Mouse (Mus musculus): ENCODE measurements around the gene Pcbp4. TPM values are rescaled to one million over a fixed set of nuclear protein-coding genes. Genes with fewer than 3 reads are reported as not detected.
A peak's percentile ranks its signal among the peaks of the same experiment; 100 is the strongest.
"Not testable (repeated sequence)": the region's sequence is repeated elsewhere in the genome, so short reads cannot be mapped to it uniquely, and the experiment has no call there.

The Pcbp4 gene
- total RNA-seq, 2 experiments from 2014 or later: 9.2 TPM; not detected in 1

- no peak for ATAC-seq (replicated peaks; ENCODE audit: low FRiP score, poor library complexity, severe bottlenecking)
Measured at GRCm38 (mm10) chr9:106476002-106476923, 23.2 kb downstream of the Pcbp4 start.

- peak; percentile 95 for ATAC-seq (replicated peaks; ENCODE audit: low FRiP score, poor library complexity, severe bottlenecking)
Measured at GRCm38 (mm10) chr9:106476924-106477484, 23.9 kb downstream of the Pcbp4 start, which contains the start of gene Parp3. TSS of gene Parp3 (minus strand) at chr9:106476949.

GRCm38 (mm10) chr9:106477649-106478048 lies 24.6 kb downstream of the Pcbp4 start:
- ATAC-seq (replicated peaks; ENCODE audit: low FRiP score, poor library complexity, severe bottlenecking): no peak

GRCm38 (mm10) chr9:106478101-106478500 lies 25.0 kb downstream of the Pcbp4 start:
- no peak for ATAC-seq (replicated peaks; ENCODE audit: low FRiP score, poor library complexity, severe bottlenecking)

DNA sequence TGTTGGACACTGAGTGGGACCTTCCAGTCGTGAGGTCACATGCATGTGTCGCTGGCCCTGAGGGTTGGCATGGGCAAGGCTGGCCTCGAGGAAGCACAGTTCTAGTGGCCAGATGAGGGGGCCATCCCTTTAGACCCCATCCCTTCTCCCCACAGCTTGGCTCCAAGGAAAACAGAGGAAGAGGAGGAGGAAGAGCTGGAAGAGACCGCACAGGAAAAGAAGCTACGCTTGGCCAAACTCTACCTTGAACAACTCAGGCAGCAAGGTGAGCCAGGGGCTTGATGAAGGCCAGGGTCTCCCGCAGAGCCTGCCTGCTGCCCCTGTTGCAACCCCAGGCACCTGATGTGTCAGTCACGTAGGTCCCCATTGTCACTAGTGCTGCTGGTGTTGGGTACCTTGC lies 27.4 kb downstream of the Pcbp4 start:
- no peak for ATAC-seq (replicated peaks; ENCODE audit: low FRiP score, poor library complexity, severe bottlenecking)

GRCm38 (mm10) chr9:106481075-106481474 lies 28.0 kb downstream of the Pcbp4 start:
- ATAC-seq (replicated peaks; ENCODE audit: low FRiP score, poor library complexity, severe bottlenecking): no peak

DNA sequence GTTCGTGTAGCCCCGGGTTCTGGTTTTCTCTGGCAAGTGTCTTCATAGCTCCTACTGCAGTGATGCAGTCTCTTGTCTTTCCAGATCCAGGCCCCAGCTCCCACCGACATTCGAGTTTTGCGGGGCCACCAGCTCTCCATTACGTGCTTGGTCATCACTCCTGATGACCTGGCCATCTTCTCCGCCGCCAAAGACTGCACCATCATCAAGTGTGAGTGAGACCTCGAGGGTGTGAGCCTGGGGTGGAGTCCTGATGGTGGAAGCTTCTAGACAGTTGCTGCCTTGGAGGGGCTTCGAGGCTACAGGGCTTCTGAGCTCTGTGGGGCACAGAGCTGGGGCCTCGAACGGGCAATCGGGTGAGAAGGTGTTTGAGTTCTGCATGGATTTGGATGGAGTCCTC lies 28.6 kb downstream of the Pcbp4 start:
- no peak for ATAC-seq (replicated peaks; ENCODE audit: low FRiP score, poor library complexity, severe bottlenecking)

- ATAC-seq (replicated peaks; ENCODE audit: low FRiP score, poor library complexity, severe bottlenecking): no peak
Measured at GRCm38 (mm10) chr9:106482578-106483115, 29.6 kb downstream of the Pcbp4 start.

DNA sequence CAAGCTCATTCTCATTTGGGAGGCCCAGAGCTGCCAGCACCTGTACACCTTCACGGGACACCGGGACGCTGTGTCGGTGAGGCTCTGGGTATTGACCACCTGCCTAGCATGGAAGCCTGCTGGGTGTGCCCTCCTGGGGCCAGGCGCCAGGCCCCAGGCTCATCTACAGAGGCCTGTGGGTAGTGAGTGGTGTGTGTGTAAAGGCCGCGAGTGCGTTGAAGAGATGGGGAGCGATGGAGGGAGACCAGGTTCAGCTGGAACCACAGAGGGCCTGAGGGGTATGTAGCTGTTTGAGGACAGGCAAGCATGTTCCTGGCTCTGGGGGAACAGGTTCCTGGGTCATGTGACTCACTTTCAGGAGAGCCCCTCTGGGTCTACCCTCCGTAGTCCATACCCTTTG lies 30.0 kb downstream of the Pcbp4 start:
- no peak for ATAC-seq (replicated peaks; ENCODE audit: low FRiP score, poor library complexity, severe bottlenecking)

GRCm38 (mm10) chr9:106483606-106484005 lies 30.5 kb downstream of the Pcbp4 start:
- no peak for ATAC-seq (replicated peaks; ENCODE audit: low FRiP score, poor library complexity, severe bottlenecking)

DNA sequence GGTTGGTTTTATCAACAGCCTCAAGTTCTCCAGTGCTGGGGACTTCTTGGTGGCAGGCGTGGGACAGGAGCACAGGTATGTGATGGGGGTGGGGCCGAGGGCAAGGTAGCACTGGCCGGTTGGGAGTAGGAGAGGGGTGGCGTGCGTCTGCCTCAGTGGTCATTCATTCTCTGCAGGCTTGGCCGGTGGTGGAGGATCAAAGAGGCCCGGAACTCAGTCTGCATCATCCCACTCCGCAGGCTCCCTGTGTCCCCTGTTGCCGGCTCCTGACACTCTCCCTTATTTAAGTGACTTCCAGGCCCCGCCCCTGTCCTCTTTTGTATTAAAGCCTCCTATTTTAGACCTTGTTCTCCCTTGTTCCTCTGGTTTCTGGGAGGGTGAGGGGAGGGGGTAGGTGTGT lies 32.0 kb downstream of the Pcbp4 start:
- ATAC-seq (replicated peaks; ENCODE audit: low FRiP score, poor library complexity, severe bottlenecking): no peak

- ATAC-seq (replicated peaks; ENCODE audit: low FRiP score, poor library complexity, severe bottlenecking): not testable (repeated sequence)
Measured at GRCm38 (mm10) chr9:106487602-106488001, 34.5 kb downstream of the Pcbp4 start.

DNA sequence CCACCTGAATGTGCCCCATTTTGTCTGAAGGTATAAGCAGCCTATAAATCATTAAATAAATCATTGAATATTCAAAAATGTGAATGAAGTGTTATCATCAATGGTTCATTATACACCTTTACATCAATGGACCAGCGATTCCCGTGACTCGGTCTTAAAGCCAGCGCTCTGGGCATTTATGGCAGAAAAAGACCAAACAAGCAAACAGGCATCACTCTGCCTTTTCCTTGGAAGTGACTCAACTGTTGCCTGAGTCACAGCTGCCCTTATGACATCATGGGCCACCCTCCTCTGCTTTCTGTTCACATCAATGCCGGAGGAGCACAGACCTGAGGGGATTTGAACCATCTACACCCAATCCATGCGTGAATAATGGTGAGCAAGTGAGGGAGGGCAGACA lies 46.6 kb downstream of the Pcbp4 start, which contains the start of gene Iqcf1:
Gene Iqcf1, plus strand, starts transcription at position 301 of the 400 bp plus-strand sequence.
- no peak for ATAC-seq (replicated peaks; ENCODE audit: low FRiP score, poor library complexity, severe bottlenecking)

DNA sequence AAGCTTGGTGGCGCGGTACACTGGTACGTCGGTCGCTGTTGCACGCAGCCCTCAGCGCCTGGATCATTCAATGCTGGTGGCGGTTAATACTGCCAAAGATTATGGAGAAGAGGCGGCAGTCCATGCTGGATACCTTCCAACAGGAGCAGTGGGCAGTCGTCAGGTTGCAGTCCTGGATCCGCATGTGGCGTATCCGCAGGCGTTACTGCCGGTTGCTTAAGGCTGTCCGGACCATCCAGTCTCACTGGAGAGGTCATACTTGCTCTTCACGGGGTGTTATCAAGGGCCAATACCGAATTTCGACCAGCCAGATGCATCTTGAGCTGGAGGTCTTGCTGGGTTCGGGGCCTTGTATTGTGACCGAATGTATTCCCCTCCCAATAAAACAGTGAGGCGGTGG lies 48.8 kb downstream of the Pcbp4 start:
- ATAC-seq (replicated peaks; ENCODE audit: low FRiP score, poor library complexity, severe bottlenecking): no peak

DNA sequence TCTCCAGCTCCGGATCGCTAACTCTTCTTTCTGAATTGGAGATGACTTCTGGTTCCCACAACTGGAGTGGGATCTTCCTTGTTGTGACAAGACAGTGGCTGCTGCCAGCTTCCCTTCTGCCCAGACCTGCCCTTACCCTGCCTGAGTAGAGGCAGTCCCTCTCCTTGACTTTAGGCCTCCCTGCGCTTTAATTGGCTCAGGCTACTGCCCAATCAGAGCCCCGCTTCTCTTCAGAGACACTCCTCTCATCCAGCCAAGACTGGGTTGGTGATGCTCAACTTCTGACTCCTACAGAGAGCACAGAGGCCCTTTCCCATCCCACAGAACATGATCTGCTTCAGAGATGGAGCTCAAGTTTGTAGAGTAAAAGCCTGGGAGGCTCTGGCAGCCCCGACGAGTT lies 51.2 kb downstream of the Pcbp4 start:
- no peak for ATAC-seq (replicated peaks; ENCODE audit: low FRiP score, poor library complexity, severe bottlenecking)

- no peak for ATAC-seq (replicated peaks; ENCODE audit: low FRiP score, poor library complexity, severe bottlenecking)
Measured at GRCm38 (mm10) chr9:106509356-106509755, 56.3 kb downstream of the Pcbp4 start.

DNA sequence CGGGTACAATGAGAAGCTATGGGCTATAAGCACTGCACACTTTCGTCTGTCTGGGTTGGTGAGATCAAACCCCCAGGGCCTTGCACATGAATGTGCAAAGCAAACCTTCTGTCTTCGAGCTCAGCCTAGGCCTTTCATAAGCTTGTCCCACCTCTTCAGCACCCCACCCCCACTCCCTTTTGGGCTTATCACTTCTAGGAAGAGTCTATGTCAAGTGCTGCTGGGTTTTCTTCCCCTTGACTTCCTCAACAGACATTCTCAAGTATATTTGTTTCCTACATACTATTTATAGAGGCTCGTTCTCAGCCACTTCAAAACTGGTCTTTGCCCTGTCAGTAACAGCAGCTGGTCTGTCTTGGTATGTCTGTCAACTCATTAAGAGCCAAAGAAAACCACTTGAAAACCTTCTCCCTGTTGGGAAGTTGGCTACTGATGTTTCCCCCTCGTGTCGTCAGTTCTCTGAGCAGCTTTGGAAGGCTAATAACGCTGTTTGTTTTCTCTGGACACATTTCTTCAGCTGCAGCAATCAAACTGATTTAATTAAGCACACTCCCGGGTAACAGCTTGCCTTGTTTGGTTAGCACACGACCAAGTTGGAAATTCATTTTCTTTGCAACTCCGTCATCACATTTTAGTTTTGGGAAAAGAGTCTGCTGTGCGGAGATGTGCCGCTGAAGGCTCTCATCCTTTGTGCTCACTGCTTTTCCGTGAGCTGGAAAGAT lies 59.8 kb downstream of the Pcbp4 start:
- ATAC-seq (replicated peaks; ENCODE audit: low FRiP score, poor library complexity, severe bottlenecking): no peak

GRCm38 (mm10) chr9:106513566-106513965 lies 60.5 kb downstream of the Pcbp4 start:
- no peak for ATAC-seq (replicated peaks; ENCODE audit: low FRiP score, poor library complexity, severe bottlenecking)

Data from erythroid progenitor cell, adult 5-6 weeks (primary cell).